Mouse (Mus musculus): ENCODE measurements around the gene Ptbp1. TPM values are rescaled to one million over a fixed set of nuclear protein-coding genes. Genes with fewer than 3 reads are reported as not detected.

Gene Ptbp1
- 106 and 116 TPM in 2 replicates for polyA plus RNA-seq (2015; fragmentation: Nextera tagmentation; extraction: Ambion mirVana)

- ATAC-seq: peak; percentile 92
- under 1% methylated on average over 75 of the region's 75 CpGs for WGBS
- peaks cover 66% of the 10 kb centered on the region for H3K4me1 ChIP-seq (replicated peaks)
Measured at GRCm38 (mm10) chr10:79853860-79854795, at the start of gene Ptbp1. Ptbp1 (plus strand) TSS chr10:79854427.

GRCm38 (mm10) chr10:79805636-79806035 is 48.6 kb upstream of the Ptbp1 start:
- ATAC-seq: no peak
- H3K9me3 ChIP-seq: no peaks in the 10 kb centered on the region
- peaks cover 33% of the 10 kb centered on the region for H3K36me3 ChIP-seq
- no peak overlapping the region for H3K4me3 ChIP-seq (replicated peaks)
- 0 out of 2 replicates have a peak overlapping the region, but pooled peaks have one; percentile 15 for H3K27ac ChIP-seq
- 82% methylated on average over 11 of the region's 11 CpGs for WGBS
- no peaks in the 10 kb centered on the region for H3K27me3 ChIP-seq
- no peak overlapping the region for H3K9ac ChIP-seq (replicated peaks)
- no peak overlapping the region for H3K4me2 ChIP-seq (replicated peaks)
- peaks cover 73% of the 10 kb centered on the region for H3K4me1 ChIP-seq (replicated peaks)

More at GRCm38 (mm10) chr10:79853860-79854795, at the start of gene Ptbp1:
- Histone ChIP-seq H3K9ac (replicated peaks) (peak within 1 kb of the TSS; percentile 98), H3K4me2 (replicated peaks) (peak within 1 kb of the TSS; percentile 100), H3K36me3 (peaks cover 29% of the 10 kb centered on the region), H3K9me3 (no peaks in the 10 kb centered on the region), H3K4me3 (replicated peaks) (peak within 1 kb of the TSS; percentile 99), H3K27ac (peak within 1 kb of the TSS; percentile 100), H3K27me3 (no peaks in the 10 kb centered on the region)

GRCm38 (mm10) chr10:79806331-79806730 is 47.9 kb upstream of the Ptbp1 start:
- no peaks in the 10 kb centered on the region for H3K27me3 ChIP-seq
- no peak overlapping the region for H3K4me3 ChIP-seq (replicated peaks)
- H3K36me3 ChIP-seq: peaks cover 40% of the 10 kb centered on the region
- H3K27ac ChIP-seq: peak overlapping the region; percentile 40; the same call in 1 of the 2 replicates
- H3K9ac ChIP-seq (replicated peaks): no peak overlapping the region
- H3K4me2 ChIP-seq (replicated peaks): no peak overlapping the region
- H3K4me1 ChIP-seq (replicated peaks): peaks cover 68% of the 10 kb centered on the region
- ATAC-seq: no peak
- no peaks in the 10 kb centered on the region for H3K9me3 ChIP-seq
- WGBS: 94% methylated on average over 9 of the region's 9 CpGs

GRCm38 (mm10) chr10:79806972-79807371 is 47.3 kb upstream of the Ptbp1 start:
- Histone ChIP-seq H3K36me3 (peaks cover 46% of the 10 kb centered on the region), H3K27me3 (no peaks in the 10 kb centered on the region), H3K9ac (replicated peaks) (no peak overlapping the region; the same call in 1 of the 2 replicates), H3K4me1 (replicated peaks) (peaks cover 62% of the 10 kb centered on the region), H3K27ac (peak overlapping the region; percentile 70; the same call in 1 of the 2 replicates), H3K9me3 (no peaks in the 10 kb centered on the region), H3K4me2 (replicated peaks) (no peak overlapping the region), H3K4me3 (replicated peaks) (no peak overlapping the region)
- WGBS: 83% methylated on average over 10 of the region's 10 CpGs
- ATAC-seq: no peak

- peaks cover 51% of the 10 kb centered on the region for H3K36me3 ChIP-seq
- no peaks in the 10 kb centered on the region for H3K27me3 ChIP-seq
- peak overlapping the region; percentile 70 for H3K27ac ChIP-seq
- ATAC-seq: no peak
- 52% methylated on average over 11 of the region's 11 CpGs for WGBS
- H3K4me1 ChIP-seq (replicated peaks): peaks cover 53% of the 10 kb centered on the region
- peak overlapping the region; percentile 20; the same call in 1 of the 2 replicates for H3K9ac ChIP-seq (replicated peaks)
- no peak overlapping the region for H3K4me3 ChIP-seq (replicated peaks)
- no peaks in the 10 kb centered on the region for H3K9me3 ChIP-seq
- H3K4me2 ChIP-seq (replicated peaks): no peak overlapping the region
Measured at GRCm38 (mm10) chr10:79807826-79808225, 46.4 kb upstream of the Ptbp1 start.

- Histone ChIP-seq H3K4me3 (replicated peaks) (no peak overlapping the region), H3K36me3 (peaks cover 51% of the 10 kb centered on the region), H3K27ac (0 out of 2 replicates have a peak overlapping the region, but pooled peaks have one; percentile 70), H3K9me3 (no peaks in the 10 kb centered on the region), H3K4me1 (replicated peaks) (peaks cover 44% of the 10 kb centered on the region), H3K27me3 (no peaks in the 10 kb centered on the region), H3K4me2 (replicated peaks) (no peak overlapping the region), H3K9ac (replicated peaks) (no peak overlapping the region)
- no peak for ATAC-seq
- WGBS: 88% methylated on average over 11 of the region's 11 CpGs
Measured at GRCm38 (mm10) chr10:79808728-79809127, 45.5 kb upstream of the Ptbp1 start.

GRCm38 (mm10) chr10:79811736-79812637 is 42.2 kb upstream of the Ptbp1 start:
- Histone ChIP-seq H3K9ac (replicated peaks) (no peak overlapping the region), H3K27ac (peak overlapping the region; percentile 51), H3K4me2 (replicated peaks) (no peak overlapping the region), H3K27me3 (no peaks in the 10 kb centered on the region), H3K4me1 (replicated peaks) (peaks cover 16% of the 10 kb centered on the region), H3K36me3 (peaks cover 74% of the 10 kb centered on the region), H3K4me3 (replicated peaks) (no peak overlapping the region), H3K9me3 (no peaks in the 10 kb centered on the region)
- peak; percentile 53 for ATAC-seq
- 23% methylated on average over 15 of the region's 15 CpGs for WGBS

- H3K9ac ChIP-seq (replicated peaks): no peak overlapping the region
- peak overlapping the region; percentile 21; the same call in 1 of the 2 replicates for H3K27ac ChIP-seq
- H3K4me3 ChIP-seq (replicated peaks): no peak overlapping the region
- H3K36me3 ChIP-seq: peaks cover 70% of the 10 kb centered on the region
- H3K4me2 ChIP-seq (replicated peaks): no peak overlapping the region
- WGBS: 83% methylated on average over 5 of the region's 5 CpGs
- no peaks in the 10 kb centered on the region for H3K9me3 ChIP-seq
- H3K27me3 ChIP-seq: no peaks in the 10 kb centered on the region
- 0 out of 2 replicates have a peak, but pooled peaks cover 9% of the 10 kb centered on the region for H3K4me1 ChIP-seq (replicated peaks)
- ATAC-seq: no peak
Measured at GRCm38 (mm10) chr10:79814271-79814842, 39.9 kb upstream of the Ptbp1 start.

- H3K4me2 ChIP-seq (replicated peaks): no peak overlapping the region
- no peak overlapping the region for H3K9ac ChIP-seq (replicated peaks)
- H3K27me3 ChIP-seq: no peaks in the 10 kb centered on the region
- no peak for ATAC-seq
- 0 out of 2 replicates have a peak overlapping the region, but pooled peaks have one; percentile 21 for H3K27ac ChIP-seq
- no peaks in the 10 kb centered on the region for H3K9me3 ChIP-seq
- WGBS: 92% methylated on average over 12 of the region's 12 CpGs
- 0 out of 2 replicates have a peak, but pooled peaks cover 9% of the 10 kb centered on the region for H3K4me1 ChIP-seq (replicated peaks)
- H3K36me3 ChIP-seq: peaks cover 74% of the 10 kb centered on the region
- no peak overlapping the region for H3K4me3 ChIP-seq (replicated peaks)
Measured at GRCm38 (mm10) chr10:79815671-79816494, 38.3 kb upstream of the Ptbp1 start.

GRCm38 (mm10) chr10:79817111-79817510 is 37.1 kb upstream of the Ptbp1 start:
- H3K9me3 ChIP-seq: no peaks in the 10 kb centered on the region
- peaks cover 14% of the 10 kb centered on the region for H3K4me1 ChIP-seq (replicated peaks)
- no peak overlapping the region for H3K9ac ChIP-seq (replicated peaks)
- peaks cover 73% of the 10 kb centered on the region for H3K36me3 ChIP-seq
- H3K4me3 ChIP-seq (replicated peaks): no peak overlapping the region
- ATAC-seq: no peak
- no peak overlapping the region for H3K4me2 ChIP-seq (replicated peaks)
- 81% methylated on average over 2 of the region's 2 CpGs for WGBS
- no peaks in the 10 kb centered on the region for H3K27me3 ChIP-seq
- no peak overlapping the region for H3K27ac ChIP-seq
